Mouse (Mus musculus): Measurements from ENCODE around the gene Ezh2.
"Not testable (repeated sequence)": the region's sequence is repeated elsewhere in the genome, so short reads cannot be mapped to it uniquely, and the experiment has no call there.

Gene Ezh2

DNA sequence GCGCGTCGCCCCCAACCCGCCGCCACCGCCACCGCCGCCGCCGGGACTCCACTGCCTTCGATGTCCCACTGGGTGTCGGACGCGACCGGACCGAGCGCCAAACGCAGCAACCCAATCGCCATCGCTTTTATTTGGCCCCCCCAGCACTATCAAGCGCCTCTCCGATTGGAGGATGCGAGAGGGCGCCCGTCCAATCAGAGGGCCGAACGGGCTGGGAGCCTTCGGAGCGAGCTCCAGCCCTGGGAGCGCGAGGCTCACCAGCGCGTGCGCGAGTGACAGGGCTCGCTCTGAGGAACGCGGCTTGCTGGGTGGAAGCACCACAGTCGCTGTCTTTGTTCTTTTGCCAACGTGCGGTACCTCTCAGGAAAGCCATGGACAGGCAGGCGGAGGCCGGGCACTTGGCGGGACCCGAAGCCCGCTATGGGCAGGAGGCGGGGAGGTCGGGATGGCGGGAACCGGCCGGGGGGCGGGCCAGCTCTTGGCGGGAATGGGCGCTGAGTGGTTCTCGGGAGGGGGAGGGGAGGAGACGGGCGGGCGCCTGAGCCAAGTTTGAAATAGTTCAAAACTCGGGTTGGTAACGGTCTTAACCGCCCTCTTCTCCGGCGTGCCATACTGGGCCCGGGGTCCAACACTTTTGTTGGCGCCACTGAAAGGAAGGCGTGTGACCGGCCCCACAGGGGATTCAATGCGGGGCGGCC lies at the start of gene Ezh2:
TSS of gene Ezh2 (minus strand) at position 416 of the 698 bp plus-strand sequence.
- DNase-seq (ENCODE audit: low read depth) = peak; percentile 97

DNA sequence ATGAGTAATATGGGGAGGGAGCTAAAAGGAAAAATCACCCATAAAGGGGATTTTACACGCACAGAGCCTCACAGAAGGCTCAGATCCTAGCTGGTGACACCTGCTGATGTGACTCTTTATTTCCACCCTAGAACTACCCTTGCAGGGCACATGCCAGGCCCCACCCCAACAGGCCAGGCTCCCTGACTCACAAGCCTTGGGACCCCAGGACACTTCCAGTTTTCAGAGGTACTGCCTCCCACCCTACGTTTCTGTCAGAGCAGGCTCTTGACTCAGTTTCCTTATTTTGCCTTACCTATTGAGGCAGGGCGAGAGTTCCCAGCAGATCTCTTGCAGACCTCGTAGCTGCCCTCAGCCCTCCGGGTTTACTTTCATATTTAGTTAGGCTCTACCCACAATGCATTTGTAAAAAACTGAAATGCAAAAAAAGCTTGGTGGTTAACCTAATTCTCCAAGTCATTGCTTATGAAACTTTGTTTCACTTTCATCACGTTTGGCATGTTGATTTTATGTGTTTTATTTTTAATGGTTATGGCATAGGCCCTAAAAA lies 41.5 kb upstream of the Ezh2 start:
- DNase-seq (ENCODE audit: low read depth) = peak; percentile 91

DNA sequence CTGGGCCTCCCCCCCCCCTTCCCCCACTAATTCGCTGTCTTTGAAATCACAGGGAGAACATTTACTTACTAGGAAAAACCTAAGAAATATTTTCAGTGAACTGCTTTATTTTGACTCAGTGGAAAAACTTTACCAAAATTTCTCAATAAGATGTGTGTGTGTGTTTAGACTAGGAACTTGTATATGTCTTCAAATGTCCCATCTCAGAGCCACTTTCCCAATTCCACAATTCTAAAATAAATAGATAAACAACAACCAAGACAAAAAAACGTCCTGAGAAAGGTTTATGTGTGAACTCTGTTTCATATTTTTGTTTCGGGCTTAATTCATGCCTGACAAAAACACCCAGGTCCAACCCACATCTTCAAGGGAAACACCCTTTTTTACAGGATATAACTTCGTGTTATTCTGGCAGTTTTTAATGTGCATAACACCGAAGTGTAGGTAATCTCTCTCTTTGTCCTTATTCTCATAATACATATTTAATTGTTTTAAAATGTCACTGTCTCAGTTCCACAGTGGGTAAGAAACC lies 40.9 kb upstream of the Ezh2 start:
- no peak for DNase-seq (ENCODE audit: low read depth)

GRCm38 (mm10) chr6:47635207-47635994 lies 40.3 kb upstream of the Ezh2 start:
- DNase-seq (ENCODE audit: low read depth) = peak; percentile 69

DNA sequence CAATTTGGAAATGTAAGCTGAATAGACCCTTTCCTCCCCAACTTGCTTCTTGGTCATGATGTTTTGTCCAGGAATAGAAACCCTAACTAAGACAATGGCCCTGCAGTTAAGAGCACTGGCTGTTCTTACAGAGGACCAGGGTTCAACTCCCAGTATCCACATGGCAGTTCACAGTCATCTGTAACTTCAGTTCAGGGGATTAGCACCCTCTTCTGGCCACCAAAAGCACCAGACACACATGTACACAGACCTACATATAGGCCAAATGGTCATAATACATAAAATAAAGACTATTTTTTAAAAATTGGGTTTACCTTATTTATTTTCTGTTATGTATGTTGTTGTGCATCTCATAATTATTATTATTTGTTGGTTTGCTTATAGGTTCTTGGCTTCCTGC lies 38.3 kb upstream of the Ezh2 start:
- peak; percentile 70 for DNase-seq (ENCODE audit: low read depth)

DNA sequence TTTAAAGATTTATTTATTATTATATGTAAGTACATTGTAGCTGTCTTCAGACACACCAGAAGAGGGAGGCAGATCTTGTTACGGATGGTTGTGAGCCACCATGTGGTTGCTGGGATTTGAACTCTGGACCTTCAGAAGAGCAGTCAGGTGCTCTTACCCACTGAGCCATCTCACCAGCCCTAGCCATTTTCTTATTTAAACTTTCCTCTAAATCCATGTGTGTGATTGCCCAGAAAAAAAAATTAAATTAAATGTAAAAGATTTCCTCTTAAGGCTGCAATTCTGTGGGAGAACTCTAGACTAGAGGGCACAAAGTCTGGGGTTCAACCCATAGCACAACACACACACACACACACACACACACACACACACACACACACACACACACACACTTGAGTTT lies 34.9 kb upstream of the Ezh2 start:
- DNase-seq (ENCODE audit: low read depth) = not testable (repeated sequence)

DNA sequence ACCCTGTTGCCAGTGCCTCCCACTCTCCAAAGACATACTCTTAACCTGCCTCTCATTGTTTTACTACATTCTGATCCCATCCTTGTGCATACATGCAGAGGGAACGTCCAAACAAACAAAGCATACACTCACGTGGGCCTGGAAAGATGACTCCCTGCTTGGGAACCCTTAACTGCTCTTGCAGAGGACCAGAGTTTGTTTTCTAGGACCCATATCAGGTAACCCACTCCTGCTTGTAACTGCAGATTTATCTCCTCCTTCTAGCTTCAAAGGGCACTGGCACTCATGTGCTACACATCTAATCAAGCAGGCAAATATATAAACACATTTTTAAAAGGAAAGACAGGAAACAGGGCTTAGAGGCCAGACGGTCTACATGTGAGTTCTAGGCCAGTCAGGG lies 32.8 kb upstream of the Ezh2 start:
- DNase-seq (ENCODE audit: low read depth) = no peak

- not testable (repeated sequence) for DNase-seq (ENCODE audit: low read depth)
These were observed 31.8 kb upstream of the Ezh2 start for GRCm38 (mm10) chr6:47626976-47627375.

DNA sequence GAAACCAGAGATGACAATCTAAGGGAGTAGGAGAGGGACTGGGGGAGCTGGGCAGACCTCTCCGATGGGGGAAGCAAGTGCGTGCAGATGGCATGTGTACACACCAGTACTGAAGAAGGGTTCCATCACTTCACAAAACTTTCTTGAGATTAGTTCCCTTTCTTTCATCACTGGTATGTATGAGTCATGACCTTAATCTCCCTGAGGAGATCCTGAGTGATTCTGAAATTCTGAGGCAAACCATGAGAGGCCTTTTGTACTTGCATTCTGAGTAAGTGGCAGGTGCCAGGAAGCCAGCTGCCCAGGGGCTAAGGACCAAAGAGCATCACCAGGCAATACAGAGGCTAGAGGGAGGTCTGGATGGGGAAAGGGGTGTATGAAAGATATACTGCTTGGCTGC lies 25.9 kb upstream of the Ezh2 start:
- peak; percentile 83 for DNase-seq (ENCODE audit: low read depth)

- not testable (repeated sequence) for DNase-seq (ENCODE audit: low read depth)
These were observed 13.2 kb upstream of the Ezh2 start for GRCm38 (mm10) chr6:47608306-47608705.

- no peak for DNase-seq (ENCODE audit: low read depth)
These were observed 6.8 kb upstream of the Ezh2 start for GRCm38 (mm10) chr6:47601931-47602330.

- DNase-seq (ENCODE audit: low read depth) = no peak
These were observed 555 bp upstream of the Ezh2 start for GRCm38 (mm10) chr6:47595696-47596095.

- DNase-seq (ENCODE audit: low read depth) = peak; percentile 82
These were observed 853 bp downstream of the Ezh2 start for GRCm38 (mm10) chr6:47594141-47594835.

- DNase-seq (ENCODE audit: low read depth) = no peak
These were observed 1.6 kb downstream of the Ezh2 start for GRCm38 (mm10) chr6:47593590-47593989.

DNA sequence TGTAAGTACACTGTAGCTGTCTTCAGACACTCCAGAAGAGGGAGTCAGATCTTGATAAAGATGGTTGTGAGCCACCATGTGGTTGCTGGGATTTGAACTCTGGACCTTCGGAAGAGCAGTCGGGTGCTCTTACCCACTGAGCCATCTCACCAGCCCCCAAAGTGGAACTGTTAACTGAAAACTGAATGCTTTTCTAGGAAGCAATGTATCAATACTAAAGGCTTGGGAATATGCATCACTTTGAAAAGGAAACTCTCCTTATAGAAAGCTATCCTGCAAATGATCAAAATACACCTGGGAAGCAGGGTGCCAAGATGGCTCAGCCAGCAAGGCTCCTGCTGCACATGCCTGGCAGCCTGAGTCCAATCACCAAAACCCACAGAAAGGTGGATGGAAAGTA lies 7.8 kb downstream of the Ezh2 start:
- not testable (repeated sequence) for DNase-seq (ENCODE audit: low read depth)

DNA sequence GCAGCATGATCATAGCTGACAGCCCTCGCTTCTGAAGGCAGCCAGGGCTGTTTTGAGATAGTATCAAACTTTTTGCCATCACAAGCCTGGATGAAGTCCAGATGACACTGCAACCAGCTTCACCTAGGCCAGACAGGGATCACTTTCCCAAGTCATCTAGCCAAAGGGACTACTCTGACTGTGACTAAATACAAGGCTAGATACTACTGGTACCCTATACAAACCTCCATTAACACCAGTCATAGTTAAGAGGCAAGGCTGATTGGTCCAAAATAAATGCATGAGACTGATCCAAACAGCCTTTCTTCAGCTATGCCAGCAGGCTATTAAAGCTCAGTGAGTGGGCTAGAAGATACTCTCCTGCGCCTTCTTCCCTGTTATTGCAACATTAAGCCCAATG lies 22.3 kb downstream of the Ezh2 start:
- no peak for DNase-seq (ENCODE audit: low read depth)

GRCm38 (mm10) chr6:47565326-47566035 lies 29.7 kb downstream of the Ezh2 start:
- no peak for DNase-seq (ENCODE audit: low read depth)

GRCm38 (mm10) chr6:47561426-47561825 lies 33.7 kb downstream of the Ezh2 start:
- peak; percentile 56 for DNase-seq (ENCODE audit: low read depth)

DNA sequence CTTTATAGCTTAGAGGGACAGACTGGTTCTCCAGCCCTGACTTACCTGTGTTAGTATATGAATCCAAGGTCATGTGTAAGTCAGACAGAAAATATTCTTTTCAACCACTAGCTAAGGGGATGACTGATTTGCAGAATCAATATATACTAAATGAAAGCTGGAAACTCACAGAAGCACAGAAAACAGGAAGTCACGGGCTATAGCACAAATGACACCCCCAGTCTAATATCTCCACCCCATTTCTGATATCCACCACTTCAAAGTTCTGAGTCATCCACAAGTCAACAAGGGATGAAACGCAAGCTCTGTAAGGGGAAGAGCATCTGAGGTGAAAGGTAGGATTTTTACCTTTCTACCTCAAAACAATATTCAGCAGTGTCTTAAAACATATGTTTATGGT lies 34.3 kb downstream of the Ezh2 start:
- DNase-seq (ENCODE audit: low read depth) = no peak

GRCm38 (mm10) chr6:47560407-47560806 lies 34.7 kb downstream of the Ezh2 start:
- no peak for DNase-seq (ENCODE audit: low read depth)

- no peak for DNase-seq (ENCODE audit: low read depth)
These were observed 35.9 kb downstream of the Ezh2 start for GRCm38 (mm10) chr6:47559287-47559686.

GRCm38 (mm10) chr6:47552280-47552679 lies 42.9 kb downstream of the Ezh2 start:
- DNase-seq (ENCODE audit: low read depth) = no peak

Data from induced T-regulatory cell, adult 2 months (primary cell).